In genomic region chr4:126627021-126627681, GRCm38 (mm10) we compare ENCODE assay signal across 9 mouse cellular contexts. TPM values are rescaled to one million over a fixed set of nuclear protein-coding genes. Genes with fewer than 3 reads are reported as not detected.
DNase-seq lines count a peak whose midpoint lies in the region; ATAC-seq lines count a peak whose summit lies in the region.
"Had no signal": no experiment of that assay in that cellular context is flagged by ENCODE, and none has a peak within 500 bp of the region (broad histone marks: within the 10 kb centered on the region; RNA-seq: fewer than 3 reads in every experiment).

No protein-coding gene starts in this region.

- H3K27me3 ChIP-seq in forebrain, embryonic 11.5 days (ENCODE audit: control insufficient read depth, insufficient read depth, low read length): no peaks in the 10 kb centered on the region
- H3K27me3 ChIP-seq in hindbrain, embryonic 16.5 days (replicated peaks; ENCODE audit: control insufficient read depth, insufficient read depth, low read length): peaks cover under 1% of the 10 kb centered on the region
- H3K27me3 ChIP-seq in liver, embryonic 16.5 days (ENCODE audit: control insufficient read depth, insufficient read depth, low read depth, low read length): no peaks in the 10 kb centered on the region
- no peaks in the 10 kb centered on the region for H3K27me3 ChIP-seq in stomach, embryonic 16.5 days (ENCODE audit: control insufficient read depth, insufficient read depth, low read length)

- peak; percentile 66 for ATAC-seq in forebrain, embryonic 11.5 days (replicated peaks; ENCODE audit: low FRiP score)
- no peak for ATAC-seq in hindbrain, embryonic 16.5 days
- no peak for ATAC-seq in liver, embryonic 16.5 days (ENCODE audit: low read depth)
- peak; percentile 37; the same call in 1 of the 2 replicates for ATAC-seq in stomach, embryonic 16.5 days (ENCODE audit: insufficient read depth, low FRiP score)

- under 1% methylated on average over 23 of the region's 23 CpGs for WGBS in forebrain, embryonic 11.5 days
- WGBS in hindbrain, embryonic 16.5 days: 4% methylated on average over 23 of the region's 23 CpGs
- WGBS in liver, embryonic 16.5 days (ENCODE audit: insufficient replicate concordance): 6% methylated on average over 23 of the region's 23 CpGs
- 4% methylated on average over 23 of the region's 23 CpGs for WGBS in stomach, embryonic 16.5 days

- peak overlapping the region; percentile 44; the same call in 1 of the 2 replicates for H3K4me2 ChIP-seq in forebrain, embryonic 11.5 days (ENCODE audit: low read depth, low read length, severe bottlenecking)
- peak overlapping the region; percentile 46 for H3K4me2 ChIP-seq in hindbrain, embryonic 16.5 days (ENCODE audit: low read length)
- H3K4me2 ChIP-seq in liver, embryonic 16.5 days (ENCODE audit: low read depth, low read length): peak overlapping the region; percentile 19; the same call in 1 of the 2 replicates
- H3K4me2 ChIP-seq in stomach, embryonic 16.5 days (ENCODE audit: low read depth, low read length): peak overlapping the region; percentile 40

- intact Hi-C loops in gastrocnemius, postnatal 14 days (cut with DNase I; ENCODE audit: low total_unique reads): no loop called here

- peak; percentile 65 for DNase-seq in R1 (ENCODE audit: low read depth, low spot score)
- peak; percentile 68 for DNase-seq in forebrain, embryonic 11.5 days (ENCODE audit: low spot score)
- DNase-seq in gastrocnemius, postnatal 14 days: no peak
- no peak for DNase-seq in urinary bladder, postnatal 10 days (ENCODE audit: low spot score)
- DNase-seq in thymus, postnatal 14 days: no peak

- no peaks in the 10 kb centered on the region for H3K9me3 ChIP-seq in forebrain, embryonic 11.5 days (ENCODE audit: control insufficient read depth, low read length)
- H3K9me3 ChIP-seq in hindbrain, embryonic 16.5 days (ENCODE audit: control insufficient read depth, low read length): no peaks in the 10 kb centered on the region
- H3K9me3 ChIP-seq in liver, embryonic 16.5 days (replicated peaks; ENCODE audit: control insufficient read depth, low read length): no peaks in the 10 kb centered on the region
- H3K9me3 ChIP-seq in stomach, embryonic 16.5 days (replicated peaks; ENCODE audit: control insufficient read depth, low read length): no peaks in the 10 kb centered on the region

- peak overlapping the region; percentile 10; the same call in 1 of the 2 replicates for H3K4me3 ChIP-seq in forebrain, embryonic 11.5 days (ENCODE audit: low read depth, low read length)
- H3K4me3 ChIP-seq in hindbrain, embryonic 16.5 days (ENCODE audit: low read length): 0 out of 2 replicates have a peak overlapping the region, but pooled peaks have one; percentile 3
- no peak overlapping the region for H3K4me3 ChIP-seq in liver, embryonic 16.5 days (ENCODE audit: low read depth, low read length)
- peak overlapping the region; percentile 22 for H3K4me3 ChIP-seq in stomach, embryonic 16.5 days (replicated peaks; ENCODE audit: low read length)

- H3K9ac ChIP-seq in forebrain, embryonic 11.5 days (ENCODE audit: low read length): peak overlapping the region; percentile 39
- H3K9ac ChIP-seq in hindbrain, embryonic 16.5 days (ENCODE audit: low read depth, low read length): peak overlapping the region; percentile 28
- H3K9ac ChIP-seq in liver, embryonic 16.5 days (ENCODE audit: low read depth, low read length): no peak overlapping the region
- H3K9ac ChIP-seq in stomach, embryonic 16.5 days (ENCODE audit: low read length): peak overlapping the region; percentile 58; the same call in 1 of the 2 replicates

- peaks cover 7% of the 10 kb centered on the region for H3K4me1 ChIP-seq in forebrain, embryonic 11.5 days (replicated peaks; ENCODE audit: control insufficient read depth, insufficient read depth, low read length)
- H3K4me1 ChIP-seq in hindbrain, embryonic 16.5 days (ENCODE audit: control insufficient read depth, insufficient read depth, low read depth, low read length): peaks cover 9% of the 10 kb centered on the region
- H3K4me1 ChIP-seq in liver, embryonic 16.5 days (ENCODE audit: control insufficient read depth, low read depth, low read length): no peaks in the 10 kb centered on the region
- no peaks in the 10 kb centered on the region for H3K4me1 ChIP-seq in stomach, embryonic 16.5 days (ENCODE audit: control insufficient read depth, insufficient read depth, low read length)

- H3K36me3 ChIP-seq in forebrain, embryonic 11.5 days (ENCODE audit: control insufficient read depth, insufficient read depth, low read length): no peaks in the 10 kb centered on the region
- no peaks in the 10 kb centered on the region for H3K36me3 ChIP-seq in hindbrain, embryonic 16.5 days (ENCODE audit: control insufficient read depth, insufficient read depth, low read length)
- no peaks in the 10 kb centered on the region for H3K36me3 ChIP-seq in liver, embryonic 16.5 days (ENCODE audit: control insufficient read depth, insufficient read depth)
- no peaks in the 10 kb centered on the region for H3K36me3 ChIP-seq in stomach, embryonic 16.5 days (ENCODE audit: control insufficient read depth, insufficient read depth, low read length)

- H3K27ac ChIP-seq in forebrain, embryonic 11.5 days (ENCODE audit: low read depth, low read length): peak overlapping the region; percentile 39; the same call in 1 of the 2 replicates
- H3K27ac ChIP-seq in hindbrain, embryonic 16.5 days (ENCODE audit: low read depth, low read length): no peak overlapping the region
- H3K27ac ChIP-seq in liver, embryonic 16.5 days (ENCODE audit: low read length): no peak overlapping the region
- H3K27ac ChIP-seq in stomach, embryonic 16.5 days (ENCODE audit: low read length): no peak overlapping the region

RNA-seq across cellular contexts. Expression of gene 5730409E04Rik, which starts 17.5 kb away (rescaled TPM):
- 1.7 TPM in 2 replicates for polyA plus RNA-seq in forebrain, embryonic 11.5 days (2014; fragmentation: Nextera tagmentation; extraction: Ambion mirVana)
- 14.0 and 22.1 TPM in 2 replicates for polyA plus RNA-seq in hindbrain, embryonic 16.5 days (2015; fragmentation: Nextera tagmentation; extraction: Ambion mirVana)
- polyA plus RNA-seq in liver, embryonic 16.5 days (2015; fragmentation: Nextera tagmentation; extraction: Ambion mirVana): 0.13 and 0.18 TPM in 2 replicates
- polyA plus RNA-seq in stomach, embryonic 16.5 days (2015; fragmentation: Nextera tagmentation; extraction: Ambion mirVana): 2.0 and 2.1 TPM in 2 replicates
- 10 to 100 TPM; 13.0 to 13.6 TPM for total RNA-seq in gastrocnemius, postnatal 14 days (2021)
- total RNA-seq: neutrophil, adult 5-6 weeks had no signal

RNA-seq across cellular contexts. Expression of gene Psmb2, which starts 50.3 kb away (rescaled TPM):
- polyA plus RNA-seq in forebrain, embryonic 11.5 days (2014; fragmentation: Nextera tagmentation; extraction: Ambion mirVana): 503 and 528 TPM in 2 replicates
- polyA plus RNA-seq in hindbrain, embryonic 16.5 days (2015; fragmentation: Nextera tagmentation; extraction: Ambion mirVana): 399 and 420 TPM in 2 replicates
- 222 and 248 TPM in 2 replicates for polyA plus RNA-seq in liver, embryonic 16.5 days (2015; fragmentation: Nextera tagmentation; extraction: Ambion mirVana)
- polyA plus RNA-seq in stomach, embryonic 16.5 days (2015; fragmentation: Nextera tagmentation; extraction: Ambion mirVana): 432 and 438 TPM in 2 replicates
- 10 to 100 TPM; 88.0 to 99.6 TPM for total RNA-seq in gastrocnemius, postnatal 14 days (2021)

Comparison
In these comparisons a context has a peak if more than half of its experiments do, and no peak if none do; other contexts are left out.
1. DNase-seq: peak in R1 (single experiment) and forebrain, embryonic 11.5 days (single experiment); none in gastrocnemius, postnatal 14 days (single experiment), urinary bladder, postnatal 10 days (single experiment) and thymus, postnatal 14 days (single experiment).
2. ATAC-seq: peak in forebrain, embryonic 11.5 days (single experiment) and stomach, embryonic 16.5 days (single experiment); none in hindbrain, embryonic 16.5 days (single experiment) and liver, embryonic 16.5 days (single experiment).
3. Peak in every context shown above with its lines, with median percentiles within 50 percentile points of each other: H3K4me2 ChIP-seq.